Mouse (Mus musculus) hindbrain, embryonic 15.5 days (tissue): Measurements from ENCODE around the gene Slc15a5. TPM values are rescaled to one million over a fixed set of nuclear protein-coding genes. Genes with fewer than 3 reads are reported as not detected.

Source experiments
- ATAC-seq: fragments of 200-750 bp; cut with Nextera tagmentation; 2 replicates; pipeline ENCODE4 v1.8.0; 2017; ENCODE audit warnings: low read depth, moderate number of reproducible peaks, moderate TSS enrichment; ENCODE audit not compliant: low FRiP score
- H3K27ac ChIP-seq: fragments of 300-500 bp; sonication (generic); replicated peaks from 2 replicates; pipeline ENCODE4 v1.5.1; 2015; ENCODE audit warnings: mild to moderate bottlenecking, inconsistent platforms
- H3K27me3 ChIP-seq: fragments of 300-500 bp; sonication (generic); 2 replicates; pipeline ENCODE4 v1.6.1; 2015; ENCODE audit warnings: control low read depth, inconsistent platforms
- H3K36me3 ChIP-seq: fragments of 300-500 bp; sonication (generic); 2 replicates; pipeline ENCODE4 v1.6.1; 2015; ENCODE audit warnings: control low read depth, inconsistent platforms
- H3K4me1 ChIP-seq: fragments of 300-500 bp; sonication (generic); replicated peaks from 2 replicates; pipeline ENCODE4 v1.6.1; 2015; ENCODE audit warnings: control low read depth, inconsistent platforms
- H3K4me2 ChIP-seq: fragments of 300-500 bp; sonication (generic); 2 replicates; pipeline ENCODE4 v1.6.1; 2015; ENCODE audit warnings: moderate library complexity, mild to moderate bottlenecking, inconsistent platforms
- H3K4me3 ChIP-seq: fragments of 300-500 bp; sonication (generic); 2 replicates; pipeline ENCODE4 v1.5.1; 2015; ENCODE audit warnings: mild to moderate bottlenecking, inconsistent platforms
- H3K9ac ChIP-seq: fragments of 300-500 bp; sonication (generic); 2 replicates; pipeline ENCODE4 v1.6.1; 2015; ENCODE audit warnings: inconsistent platforms
- H3K9me3 ChIP-seq: fragments of 300-500 bp; sonication (generic); 2 replicates; pipeline ENCODE4 v1.6.1; 2016; ENCODE audit warnings: control low read depth, inconsistent platforms
- WGBS: fragments of 180-500 bp; shearing (Covaris S2); methylation state at CpG from one replicate; pipeline ENCODE4 v1.1.7; 2015; 5-methylcytosine and 5-hydroxymethylcytosine counted together
- polyA plus RNA-seq: library from polyadenylated mRNA; unstranded; fragments of >200 nt; fragmentation: Nextera tagmentation; extraction: Ambion mirVana; gene quantifications from 2 replicates; pipeline ENCODE4 v1.2.1, GENCODE M21; 2015

The Slc15a5 gene
- polyA plus RNA-seq, 1 experiment from 2014 or later, result not detected

GRCm38 (mm10) chr6:137985169-137985568, 94.5 kb downstream of the Slc15a5 start:
- no peaks in the 10 kb centered on the region for H3K9me3 ChIP-seq
- WGBS, result 90% methylated on average over 6 of the region's 6 CpGs
- ATAC-seq, result no peak

GRCm38 (mm10) chr6:137982195-137982737, 97.5 kb downstream of the Slc15a5 start:
- WGBS, result 50% methylated on average over 19 of the region's 19 CpGs
- Histone ChIP-seq H3K27me3 (no peaks in the 10 kb centered on the region), H3K4me1 (peaks cover 19% of the 10 kb centered on the region), H3K4me2 (peak overlapping the region; percentile 22), H3K9ac (no peak overlapping the region), H3K36me3 (no peaks in the 10 kb centered on the region), H3K9me3 (no peaks in the 10 kb centered on the region), H3K4me3 (no peak overlapping the region), H3K27ac (no peak overlapping the region)
- ATAC-seq, result no peak

More at GRCm38 (mm10) chr6:137985169-137985568, 94.5 kb downstream of the Slc15a5 start:
- Histone ChIP-seq H3K4me2 (no peak overlapping the region), H3K4me3 (no peak overlapping the region), H3K36me3 (no peaks in the 10 kb centered on the region), H3K9ac (no peak overlapping the region), H3K27me3 (no peaks in the 10 kb centered on the region), H3K4me1 (peaks cover 12% of the 10 kb centered on the region), H3K27ac (no peak overlapping the region)

GRCm38 (mm10) chr6:137980905-137981696, 98.6 kb downstream of the Slc15a5 start:
- Histone ChIP-seq H3K36me3 (no peaks in the 10 kb centered on the region), H3K9ac (no peak overlapping the region), H3K9me3 (no peaks in the 10 kb centered on the region), H3K4me2 (no peak overlapping the region), H3K27ac (no peak overlapping the region), H3K27me3 (no peaks in the 10 kb centered on the region), H3K4me1 (peaks cover 19% of the 10 kb centered on the region), H3K4me3 (no peak overlapping the region)
- ATAC-seq, result peak; percentile 56; the same call in 1 of the 2 replicates
- 79% methylated on average over 10 of the region's 10 CpGs for WGBS

- H3K9ac ChIP-seq, result no peak overlapping the region
- WGBS, result 66% methylated on average over 8 of the region's 8 CpGs
- no peak overlapping the region for H3K27ac ChIP-seq
- no peaks in the 10 kb centered on the region for H3K27me3 ChIP-seq
- no peak overlapping the region for H3K4me3 ChIP-seq
- no peaks in the 10 kb centered on the region for H3K9me3 ChIP-seq
- H3K4me2 ChIP-seq, result no peak overlapping the region
- peaks cover 19% of the 10 kb centered on the region for H3K4me1 ChIP-seq
- no peaks in the 10 kb centered on the region for H3K36me3 ChIP-seq
- no peak for ATAC-seq
Observed at GRCm38 (mm10) chr6:137980413-137980812, 99.3 kb downstream of the Slc15a5 start.

- Histone ChIP-seq H3K4me3 (no peak overlapping the region), H3K36me3 (no peaks in the 10 kb centered on the region), H3K4me1 (peaks cover 19% of the 10 kb centered on the region), H3K4me2 (no peak overlapping the region), H3K27ac (no peak overlapping the region), H3K27me3 (no peaks in the 10 kb centered on the region), H3K9me3 (no peaks in the 10 kb centered on the region), H3K9ac (no peak overlapping the region)
- ATAC-seq, result no peak
- WGBS, result 38% methylated on average over 12 of the region's 12 CpGs
Observed at GRCm38 (mm10) chr6:137979802-137980201, 99.9 kb downstream of the Slc15a5 start.

- Histone ChIP-seq H3K27me3 (no peaks in the 10 kb centered on the region), H3K27ac (no peak overlapping the region), H3K9me3 (no peaks in the 10 kb centered on the region), H3K4me2 (no peak overlapping the region), H3K36me3 (no peaks in the 10 kb centered on the region), H3K9ac (no peak overlapping the region), H3K4me3 (no peak overlapping the region), H3K4me1 (peaks cover 12% of the 10 kb centered on the region)
- WGBS, result 57% methylated on average over 3 of the region's 3 CpGs
- ATAC-seq, result no peak
Observed at GRCm38 (mm10) chr6:137976021-137976420, 103.7 kb downstream of the Slc15a5 start.

GRCm38 (mm10) chr6:137963703-137964102, 116.0 kb downstream of the Slc15a5 start:
- H3K9ac ChIP-seq, result no peak overlapping the region
- no peaks in the 10 kb centered on the region for H3K9me3 ChIP-seq
- H3K36me3 ChIP-seq, result no peaks in the 10 kb centered on the region
- no peaks in the 10 kb centered on the region for H3K4me1 ChIP-seq
- H3K27ac ChIP-seq, result no peak overlapping the region
- H3K27me3 ChIP-seq, result no peaks in the 10 kb centered on the region
- no peak overlapping the region for H3K4me2 ChIP-seq
- no peak overlapping the region for H3K4me3 ChIP-seq
- ATAC-seq, result no peak
- WGBS, result 79% methylated on average over 7 of the region's 7 CpGs

GRCm38 (mm10) chr6:137962836-137963235, 116.9 kb downstream of the Slc15a5 start:
- Histone ChIP-seq H3K27ac (no peak overlapping the region), H3K27me3 (no peaks in the 10 kb centered on the region), H3K9ac (no peak overlapping the region), H3K4me2 (no peak overlapping the region), H3K9me3 (no peaks in the 10 kb centered on the region), H3K36me3 (no peaks in the 10 kb centered on the region), H3K4me3 (no peak overlapping the region), H3K4me1 (no peaks in the 10 kb centered on the region)
- ATAC-seq, result no peak
- 77% methylated on average over 4 of the region's 4 CpGs for WGBS

- no peaks in the 10 kb centered on the region for H3K9me3 ChIP-seq
- no peak overlapping the region for H3K4me2 ChIP-seq
- H3K4me3 ChIP-seq, result no peak overlapping the region
- H3K9ac ChIP-seq, result no peak overlapping the region
- peaks cover 5% of the 10 kb centered on the region; the same call in 1 of the 2 replicates for H3K4me1 ChIP-seq
- no peaks in the 10 kb centered on the region for H3K27me3 ChIP-seq
- WGBS, result 78% methylated on average over 4 of the region's 4 CpGs
- H3K27ac ChIP-seq, result no peak overlapping the region
- ATAC-seq, result no peak
- H3K36me3 ChIP-seq, result no peaks in the 10 kb centered on the region
Observed at GRCm38 (mm10) chr6:137960023-137960778, 119.5 kb downstream of the Slc15a5 start.

- no peaks in the 10 kb centered on the region for H3K36me3 ChIP-seq
- no peak overlapping the region for H3K27ac ChIP-seq
- H3K4me2 ChIP-seq, result no peak overlapping the region
- no peaks in the 10 kb centered on the region for H3K9me3 ChIP-seq
- peaks cover 5% of the 10 kb centered on the region; the same call in 1 of the 2 replicates for H3K4me1 ChIP-seq
- H3K27me3 ChIP-seq, result no peaks in the 10 kb centered on the region
- H3K9ac ChIP-seq, result no peak overlapping the region
- no peak overlapping the region for H3K4me3 ChIP-seq
- WGBS, result 82% methylated on average over 6 of the region's 6 CpGs
- ATAC-seq, result 0 out of 2 replicates have a peak, but pooled peaks have one; percentile 13
Observed at GRCm38 (mm10) chr6:137957630-137958029, 122.1 kb downstream of the Slc15a5 start.

- Histone ChIP-seq H3K4me3 (no peak overlapping the region), H3K36me3 (no peaks in the 10 kb centered on the region), H3K27ac (no peak overlapping the region), H3K27me3 (no peaks in the 10 kb centered on the region), H3K4me1 (peaks cover 5% of the 10 kb centered on the region; the same call in 1 of the 2 replicates), H3K4me2 (peak overlapping the region; percentile 19; the same call in 1 of the 2 replicates), H3K9ac (no peak overlapping the region), H3K9me3 (no peaks in the 10 kb centered on the region)
- WGBS, result 19% methylated on average over 12 of the region's 17 CpGs
- peak; percentile 52; the same call in 1 of the 2 replicates for ATAC-seq
Observed at GRCm38 (mm10) chr6:137956783-137957429, 122.8 kb downstream of the Slc15a5 start.
